Mouse (Mus musculus): Measurements from ENCODE around the gene Vmp1.

GRCm38 (mm10) chr11:86534201-86534910 is 149.3 kb downstream of the Vmp1 start:
- no peak for TF ChIP-seq POLR2A (IDR thresholded peaks at IDR 0.05; ENCODE audit: low read depth, low read length)
- TF ChIP-seq CTCF (conservative IDR thresholded peaks at IDR 0.05; ENCODE audit: insufficient read depth, insufficient read length, low read depth, low read length) = no peak
